Mouse (Mus musculus): ENCODE results near the gene Fam227a. TPM values are rescaled to one million over a fixed set of nuclear protein-coding genes. Genes with fewer than 3 reads are reported as not detected.

Gene Fam227a
- total and polyA plus RNA-seq, 3 experiments = 0.75 to 1.2 (median 0.84) TPM

DNA sequence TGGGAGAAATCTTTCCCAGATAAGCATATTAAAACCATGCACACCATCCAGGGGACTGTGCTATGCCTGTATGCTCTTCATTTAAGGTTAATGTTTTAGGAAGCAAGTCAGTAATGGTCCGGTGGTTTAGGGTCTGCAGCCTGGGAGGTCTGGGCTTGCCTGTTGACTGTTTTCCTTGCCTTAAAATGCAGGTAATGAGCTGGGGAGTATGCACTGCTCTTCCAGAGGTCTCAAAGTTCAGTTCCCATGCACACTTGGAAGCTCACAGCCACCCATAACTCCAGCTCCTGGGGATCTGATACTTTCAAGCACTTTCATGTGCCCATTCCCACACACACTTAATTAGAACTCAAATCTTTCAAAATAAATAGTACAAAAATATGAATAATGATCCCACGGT lies 37.8 kb upstream of the Fam227a start:
- 94% methylated on average over 2 of the region's 2 CpGs for WGBS
- no peak overlapping the region for H3K27ac ChIP-seq
- H3K36me3 ChIP-seq (ENCODE audit: control insufficient read depth, insufficient read depth, low read length) = no peaks in the 10 kb centered on the region
- TF ChIP-seq CTCF (IDR thresholded peaks at IDR 0.05) (no peak), EP300 (IDR thresholded peaks at IDR 0.05; ENCODE audit: insufficient read depth, low read depth, low read length) (no peak), POLR2A (IDR thresholded peaks at IDR 0.05; ENCODE audit: insufficient read depth, low read depth, low read length) (no peak)
- H3K9ac ChIP-seq (ENCODE audit: low read depth, low read length) = no peak overlapping the region
- H3K4me1 ChIP-seq (ENCODE audit: control insufficient read depth, insufficient read depth, low read length) = peaks cover 6% of the 10 kb centered on the region
- H3K4me3 ChIP-seq = no peak overlapping the region
- no peak for DNase-seq
- H3K79me2 ChIP-seq (replicated peaks; ENCODE audit: control insufficient read depth, insufficient read depth, low read length) = peaks cover 8% of the 10 kb centered on the region
- intact Hi-C loops (cut with DNase I) = no loop called here
- H3K27me3 ChIP-seq (ENCODE audit: control insufficient read depth, insufficient read depth, low read length) = no peaks in the 10 kb centered on the region

DNA sequence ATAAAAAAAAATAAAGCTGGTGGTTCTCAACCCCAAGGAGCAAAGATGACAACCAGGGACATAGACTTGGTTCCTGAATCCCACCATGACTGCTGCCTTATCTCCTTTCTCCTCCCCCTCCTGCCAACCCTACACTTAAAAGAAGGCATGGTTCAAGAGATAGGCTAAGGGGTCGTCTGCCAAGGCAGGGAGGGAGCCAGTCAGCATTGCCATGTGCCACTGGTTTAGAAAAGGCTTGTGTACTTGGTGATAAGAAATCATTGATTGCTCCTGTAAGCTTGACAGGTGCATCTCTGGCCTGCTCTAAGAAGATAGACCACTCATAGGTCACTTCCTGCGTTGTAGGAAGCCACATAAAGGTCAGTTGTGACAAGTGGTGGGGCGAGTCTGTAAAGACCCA lies 36.8 kb upstream of the Fam227a start:
- H3K27me3 ChIP-seq (ENCODE audit: control insufficient read depth, insufficient read depth, low read length) = no peaks in the 10 kb centered on the region
- peaks cover 6% of the 10 kb centered on the region for H3K4me1 ChIP-seq (ENCODE audit: control insufficient read depth, insufficient read depth, low read length)

GRCm38 (mm10) chr15:79694512-79694911 lies 35.8 kb upstream of the Fam227a start:
- no peak overlapping the region for H3K9ac ChIP-seq (ENCODE audit: low read depth, low read length)

More for the DNA sequence above, 36.8 kb upstream of the Fam227a start:
- H3K27ac ChIP-seq = no peak overlapping the region
- WGBS = 55% methylated on average over 3 of the region's 3 CpGs
- H3K4me3 ChIP-seq = no peak overlapping the region
- no peak for DNase-seq
- no peaks in the 10 kb centered on the region for H3K36me3 ChIP-seq (ENCODE audit: control insufficient read depth, insufficient read depth, low read length)
- H3K79me2 ChIP-seq (replicated peaks; ENCODE audit: control insufficient read depth, insufficient read depth, low read length) = peaks cover 12% of the 10 kb centered on the region
- intact Hi-C loops (cut with DNase I) = no loop called here
- no peak overlapping the region for H3K9ac ChIP-seq (ENCODE audit: low read depth, low read length)
- no peak for TF ChIP-seq POLR2A (IDR thresholded peaks at IDR 0.05; ENCODE audit: insufficient read depth, low read depth, low read length)
- no peak for TF ChIP-seq EP300 (IDR thresholded peaks at IDR 0.05; ENCODE audit: insufficient read depth, low read depth, low read length)
- no peak for TF ChIP-seq CTCF (IDR thresholded peaks at IDR 0.05)

DNA sequence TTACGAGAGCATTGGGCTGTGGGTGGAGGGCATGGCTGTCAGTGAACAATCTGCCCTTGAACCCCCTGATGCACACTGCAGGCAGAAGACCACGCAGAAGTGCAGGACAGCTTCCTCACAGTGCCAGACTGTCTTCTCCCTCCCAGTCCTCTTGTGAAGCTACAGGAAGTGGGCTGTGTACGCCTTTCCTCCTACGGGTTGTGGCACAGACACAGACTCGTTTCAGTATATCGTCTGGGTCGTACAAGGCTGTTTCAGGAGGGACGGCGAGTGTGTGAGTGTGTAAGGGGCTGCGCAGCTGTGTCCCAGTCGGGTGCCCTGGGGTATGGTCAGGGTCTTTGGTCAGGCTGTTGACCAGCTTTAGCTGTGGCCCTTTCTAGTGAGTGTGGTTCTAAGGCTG lies 35.0 kb upstream of the Fam227a start:
- intact Hi-C loops (cut with DNase I) = loop anchor here (5.0 kb wide), 1 partner anchor 34 kb away; no protein-coding TSS in a partner anchor
- TF ChIP-seq EP300 (IDR thresholded peaks at IDR 0.05; ENCODE audit: insufficient read depth, low read depth, low read length) = no peak
- no peak for TF ChIP-seq CTCF (IDR thresholded peaks at IDR 0.05)
- TF ChIP-seq POLR2A (IDR thresholded peaks at IDR 0.05; ENCODE audit: insufficient read depth, low read depth, low read length) = no peak
- Histone ChIP-seq H3K4me1 (ENCODE audit: control insufficient read depth, insufficient read depth, low read length) (peaks cover 6% of the 10 kb centered on the region), H3K4me3 (no peak overlapping the region), H3K9ac (ENCODE audit: low read depth, low read length) (no peak overlapping the region), H3K27ac (no peak overlapping the region), H3K79me2 (replicated peaks; ENCODE audit: control insufficient read depth, insufficient read depth, low read length) (peaks cover 7% of the 10 kb centered on the region), H3K36me3 (ENCODE audit: control insufficient read depth, insufficient read depth, low read length) (no peaks in the 10 kb centered on the region), H3K27me3 (ENCODE audit: control insufficient read depth, insufficient read depth, low read length) (no peaks in the 10 kb centered on the region)
- 41% methylated on average over 11 of the region's 11 CpGs for WGBS
- DNase-seq = peak in 1 of 2 experiments; percentile 21

More at GRCm38 (mm10) chr15:79694512-79694911, 35.8 kb upstream of the Fam227a start:
- Histone ChIP-seq H3K4me1 (ENCODE audit: control insufficient read depth, insufficient read depth, low read length) (peaks cover 6% of the 10 kb centered on the region), H3K27ac (no peak overlapping the region), H3K36me3 (ENCODE audit: control insufficient read depth, insufficient read depth, low read length) (no peaks in the 10 kb centered on the region), H3K4me3 (no peak overlapping the region), H3K79me2 (replicated peaks; ENCODE audit: control insufficient read depth, insufficient read depth, low read length) (peaks cover 12% of the 10 kb centered on the region), H3K27me3 (ENCODE audit: control insufficient read depth, insufficient read depth, low read length) (no peaks in the 10 kb centered on the region)
- DNase-seq = no peak
- intact Hi-C loops (cut with DNase I) = loop anchor here (5.0 kb wide), 1 partner anchor 33 kb away; no protein-coding TSS in a partner anchor
- WGBS = 77% methylated on average over 4 of the region's 4 CpGs
- TF ChIP-seq POLR2A (IDR thresholded peaks at IDR 0.05; ENCODE audit: insufficient read depth, low read depth, low read length) = no peak
- TF ChIP-seq CTCF (IDR thresholded peaks at IDR 0.05) = no peak
- no peak for TF ChIP-seq EP300 (IDR thresholded peaks at IDR 0.05; ENCODE audit: insufficient read depth, low read depth, low read length)

- Histone ChIP-seq H3K4me3 (no peak overlapping the region), H3K36me3 (ENCODE audit: control insufficient read depth, insufficient read depth, low read length) (no peaks in the 10 kb centered on the region; the same call in 1 of the 2 replicates), H3K27me3 (ENCODE audit: control insufficient read depth, insufficient read depth, low read length) (no peaks in the 10 kb centered on the region), H3K27ac (no peak overlapping the region), H3K4me1 (ENCODE audit: control insufficient read depth, insufficient read depth, low read length) (peaks cover 7% of the 10 kb centered on the region), H3K9ac (ENCODE audit: low read depth, low read length) (no peak overlapping the region), H3K79me2 (replicated peaks; ENCODE audit: control insufficient read depth, insufficient read depth, low read length) (peaks cover 8% of the 10 kb centered on the region)
- DNase-seq = no peak
- WGBS = 92% methylated on average over 5 of the region's 5 CpGs
- intact Hi-C loops (cut with DNase I) = loop anchor here (5.0 kb wide), 1 partner anchor 35 kb away; no protein-coding TSS in a partner anchor
- no peak for TF ChIP-seq CTCF (IDR thresholded peaks at IDR 0.05)
- TF ChIP-seq EP300 (IDR thresholded peaks at IDR 0.05; ENCODE audit: insufficient read depth, low read depth, low read length) = no peak
- no peak for TF ChIP-seq POLR2A (IDR thresholded peaks at IDR 0.05; ENCODE audit: insufficient read depth, low read depth, low read length)
These were observed 33.6 kb upstream of the Fam227a start for GRCm38 (mm10) chr15:79692334-79692733.

GRCm38 (mm10) chr15:79691023-79691508 lies 32.3 kb upstream of the Fam227a start:
- peaks cover 7% of the 10 kb centered on the region for H3K79me2 ChIP-seq (replicated peaks; ENCODE audit: control insufficient read depth, insufficient read depth, low read length)
- peak overlapping the region; percentile 95 for H3K9ac ChIP-seq (ENCODE audit: low read depth, low read length)
- no peaks in the 10 kb centered on the region for H3K27me3 ChIP-seq (ENCODE audit: control insufficient read depth, insufficient read depth, low read length)
- DNase-seq = no peak
- H3K4me1 ChIP-seq (ENCODE audit: control insufficient read depth, insufficient read depth, low read length) = peaks cover 9% of the 10 kb centered on the region
- H3K27ac ChIP-seq = peak overlapping the region; percentile 87
- TF ChIP-seq EP300 (IDR thresholded peaks at IDR 0.05; ENCODE audit: insufficient read depth, low read depth, low read length) (no peak), CTCF (IDR thresholded peaks at IDR 0.05) (no peak), POLR2A (IDR thresholded peaks at IDR 0.05; ENCODE audit: insufficient read depth, low read depth, low read length) (no peak)
- no peaks in the 10 kb centered on the region; the same call in 1 of the 2 replicates for H3K36me3 ChIP-seq (ENCODE audit: control insufficient read depth, insufficient read depth, low read length)
- WGBS = under 1% methylated on average over 52 of the region's 53 CpGs
- H3K4me3 ChIP-seq = peak overlapping the region; percentile 97
- intact Hi-C loops (cut with DNase I) = loop anchor here (2.0 to 5.0 kb wide), 2 partner anchors 36 to 52 kb away; partner anchors contain the start of gene Sun2
